Mouse (Mus musculus): ENCODE results near the gene Gm21671.
"Not testable (repeated sequence)": the region's sequence is repeated elsewhere in the genome, so short reads cannot be mapped to it uniquely, and the experiment has no call there.

Gene Gm21671

DNA sequence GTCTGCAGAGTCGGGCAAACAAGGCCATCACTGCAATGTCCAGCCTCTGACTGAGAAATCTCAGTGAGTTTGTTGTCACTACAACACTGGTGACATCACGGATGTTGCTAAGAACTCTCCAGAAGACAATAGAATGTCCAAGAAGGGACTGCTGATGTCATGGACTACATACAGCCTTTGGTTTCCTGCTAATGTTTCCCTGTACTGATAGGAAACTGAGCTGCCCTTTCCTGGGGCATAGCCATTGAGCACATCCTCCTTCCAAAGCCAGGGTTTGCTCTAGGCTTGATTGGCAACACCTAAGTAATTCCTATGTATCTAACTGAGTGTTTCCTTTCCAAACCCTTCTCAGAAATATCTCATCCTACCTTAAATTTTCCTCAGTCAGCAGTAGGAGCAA lies at the start of gene Gm21671:
TSS of gene Gm21671 (minus strand) at position 101 of the 400 bp plus-strand sequence.
- DNase-seq: not testable (repeated sequence)

DNA sequence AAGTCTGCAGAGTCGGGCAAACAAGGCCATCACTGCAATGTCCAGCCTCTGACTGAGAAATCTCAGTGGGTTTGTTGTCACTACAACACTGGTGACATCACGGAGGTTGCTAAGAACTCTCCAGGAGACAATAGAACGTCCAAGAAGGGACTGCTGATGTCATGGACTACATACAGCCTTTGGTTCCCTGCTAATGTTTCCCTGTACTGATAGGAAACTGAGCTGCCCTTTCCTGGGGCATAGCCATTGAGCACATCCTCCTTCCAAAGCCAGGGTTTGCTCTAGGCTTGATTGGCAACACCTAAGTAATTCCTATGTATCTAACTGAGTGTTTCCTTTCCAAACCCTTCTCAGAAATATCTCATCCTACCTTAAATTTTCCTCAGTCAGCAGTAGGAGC lies 34.3 kb upstream of the Gm21671 start, which contains the start of gene Gm21698:
TSS of gene Gm21698 (minus strand) at position 101 of the 400 bp plus-strand sequence.
- DNase-seq: not testable (repeated sequence)

DNA sequence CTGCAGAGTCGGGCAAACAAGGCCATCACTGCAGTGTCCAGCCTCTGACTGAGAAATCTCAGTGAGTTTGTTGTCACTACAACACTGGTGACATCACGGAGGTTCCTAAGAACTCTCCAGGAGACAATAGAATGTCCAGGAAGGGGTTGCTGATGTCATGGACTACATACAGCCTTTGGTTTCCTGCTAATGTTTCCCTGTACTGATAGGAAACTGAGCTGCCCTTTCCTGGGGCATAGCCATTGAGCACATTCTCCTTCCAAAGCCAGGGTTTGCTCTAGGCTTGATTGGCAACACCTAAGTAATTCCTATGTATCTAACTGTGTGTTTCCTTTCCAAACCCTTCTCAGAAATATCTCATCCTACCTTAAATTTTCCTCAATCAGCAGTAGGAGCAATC lies 18.3 kb upstream of the Gm21671 start, which contains the start of gene Gm21680:
TSS of gene Gm21680 (minus strand) at position 101 of the 400 bp plus-strand sequence.
- not testable (repeated sequence) for DNase-seq

DNA sequence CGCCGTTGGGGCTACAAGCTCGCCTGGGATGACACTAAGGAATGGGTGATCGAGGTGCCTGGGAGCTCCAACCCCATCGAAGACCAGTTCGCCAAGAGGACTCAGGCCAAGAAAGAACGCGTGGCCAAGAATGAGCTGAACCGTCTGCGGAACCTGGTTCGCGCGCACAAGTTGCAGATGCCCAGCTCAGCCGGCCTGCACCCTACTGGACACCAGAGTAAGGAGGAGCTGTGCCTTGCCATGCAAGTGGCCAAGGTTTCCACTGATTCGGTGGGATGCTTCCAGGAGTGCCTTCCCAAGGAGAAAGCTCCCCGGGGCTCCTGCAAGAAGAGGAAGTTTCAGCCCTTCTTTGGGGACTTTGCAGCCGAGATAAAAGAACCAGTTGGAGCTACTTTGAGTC lies 2.8 kb upstream of the Gm21671 start:
- not testable (repeated sequence) for DNase-seq

DNA sequence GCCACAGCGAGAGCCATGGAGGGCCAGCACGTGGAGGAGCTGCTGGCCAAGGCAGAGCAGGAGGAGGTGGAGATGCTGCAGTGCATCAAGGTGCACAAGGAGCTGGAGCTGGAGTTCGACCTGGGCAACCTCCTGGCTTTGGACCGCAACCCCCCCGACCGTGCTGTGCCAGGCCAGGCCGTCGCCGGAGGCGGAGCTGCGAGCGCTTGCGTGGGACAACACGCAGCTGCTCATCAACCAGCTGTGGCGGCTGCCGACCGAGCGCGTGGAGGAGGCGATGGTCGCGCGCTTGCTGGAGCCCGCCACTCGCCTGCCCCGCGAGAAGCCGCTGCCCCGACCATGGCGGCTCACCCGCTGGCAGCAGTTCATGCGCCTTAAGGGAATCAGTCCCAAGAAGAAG lies 2.4 kb upstream of the Gm21671 start:
- peak; percentile 7 for DNase-seq

DNA sequence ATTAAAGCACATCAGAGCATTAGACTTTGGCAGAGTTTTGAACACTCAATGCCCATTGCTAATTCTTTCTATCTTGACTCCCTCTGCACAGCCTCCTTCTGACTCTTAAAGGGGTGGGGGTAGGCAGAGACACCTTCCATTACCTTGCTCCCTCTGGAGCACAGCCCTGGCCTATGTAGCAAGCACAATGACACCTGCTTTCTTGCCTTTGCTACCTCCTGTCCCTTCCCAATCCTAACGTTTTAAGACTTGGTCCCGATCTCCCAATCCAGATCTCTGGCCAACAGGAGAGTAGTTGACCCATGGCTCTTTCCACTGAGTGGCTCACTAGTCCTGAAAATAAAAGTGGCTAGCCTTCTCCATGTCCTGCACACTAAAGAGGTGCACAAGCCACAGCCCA lies 8.8 kb downstream of the Gm21671 start:
- DNase-seq: not testable (repeated sequence)

DNA sequence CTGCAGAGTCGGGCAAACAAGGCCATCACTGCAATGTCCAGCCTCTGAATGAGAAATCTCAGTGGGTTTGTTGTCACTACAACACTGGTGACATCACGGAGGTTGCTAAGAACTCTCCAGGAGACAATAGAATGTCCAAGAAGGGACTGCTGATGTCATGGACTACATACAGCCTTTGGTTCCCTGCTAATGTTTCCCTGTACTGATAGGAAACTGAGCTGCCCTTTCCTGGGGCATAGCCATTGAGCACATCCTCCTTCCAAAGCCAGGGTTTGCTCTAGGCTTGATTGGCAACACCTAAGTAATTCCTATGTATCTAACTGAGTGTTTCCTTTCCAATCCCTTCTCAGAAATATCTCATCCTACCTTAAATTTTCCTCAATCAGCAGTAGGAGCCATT lies 11.9 kb downstream of the Gm21671 start, which contains the start of gene Gm21663:
TSS of gene Gm21663 (minus strand) at position 101 of the 400 bp plus-strand sequence.
- not testable (repeated sequence) for DNase-seq
